Mouse (Mus musculus) C2C12 (cell line): ENCODE measurements around the gene Atf3.

Source experiments
- CEBPB ChIP-seq: IDR thresholded peaks from one replicate; pipeline ENCODE4 v1.6.1; 2011; ENCODE audit warnings: low read depth, mild to moderate bottlenecking, control low read depth, moderate library complexity
- CTCF ChIP-seq: IDR thresholded peaks from one replicate; pipeline ENCODE4 v1.5.1; 2011; ENCODE audit not compliant: control insufficient read depth, insufficient read depth, insufficient read length
- FOSL1 ChIP-seq: IDR thresholded peaks from one replicate; pipeline ENCODE4 v1.8.0; 2011; ENCODE audit warnings: mild to moderate bottlenecking, low read length; ENCODE audit not compliant: poor library complexity, insufficient read depth, severe bottlenecking
- MAX ChIP-seq: IDR thresholded peaks from one replicate; pipeline ENCODE4 v1.6.1; 2011; ENCODE audit warnings: mild to moderate bottlenecking, control low read depth
- MYOD1 ChIP-seq: IDR thresholded peaks from one replicate; pipeline ENCODE4 v1.6.1; 2011; ENCODE audit warnings: low read depth; ENCODE audit not compliant: control insufficient read depth, insufficient read length
- MYOG ChIP-seq: IDR thresholded peaks from one replicate; pipeline ENCODE4 v1.6.1; 2011; ENCODE audit not compliant: control insufficient read depth, insufficient read length; ENCODE audit errors: extremely low read depth
- USF1 ChIP-seq: IDR thresholded peaks from one replicate; pipeline ENCODE4 v1.6.1; 2011; ENCODE audit warnings: low read depth, mild to moderate bottlenecking, control low read depth, moderate library complexity

DNA sequence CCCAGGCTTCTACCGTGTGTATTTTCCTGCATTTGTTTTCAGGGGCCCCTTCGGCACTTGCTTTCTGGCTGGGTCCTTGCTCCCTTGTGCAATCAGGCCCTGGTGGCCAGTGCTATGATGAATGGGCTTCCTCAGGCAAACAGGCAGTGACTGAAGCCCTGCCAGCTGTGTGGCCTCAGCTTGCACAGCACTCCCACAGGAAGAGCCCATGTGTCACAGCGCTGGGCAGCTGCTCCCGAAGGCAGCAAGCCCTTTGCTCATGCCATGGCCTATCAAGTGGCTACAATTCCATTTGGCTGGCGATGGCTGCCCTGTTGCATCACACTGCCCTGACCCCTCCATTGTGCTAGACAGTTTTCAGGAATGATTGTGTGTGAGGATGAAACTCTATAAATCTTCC is 36.6 kb upstream of the Atf3 start:
- no peak for TF ChIP-seq CTCF
- TF ChIP-seq MAX = peak; percentile 48
- TF ChIP-seq USF1 = no peak
- TF ChIP-seq MYOD1 = no peak
- no peak for TF ChIP-seq MYOG
- peak; percentile 14 for TF ChIP-seq CEBPB
- TF ChIP-seq FOSL1 = no peak
